Mouse (Mus musculus): ENCODE measurements at regions not wholly inside any gene's neighbourhood (a gene's known extent, or its start where the extent isn't known, plus 50 kb on each side); places are given as distances from the start of the nearest gene placed in this dataset.

- ATAC-seq (replicated peaks in 1 of 2; ENCODE audit: insufficient read depth in 1 of 2, low FRiP score in 2 of 2, low TSS enrichment in 1 of 2, low read depth in 1 of 2, poor library complexity in 2 of 2, severe bottlenecking in 2 of 2), result no peak
Observed at GRCm38 (mm10) chr4:34105251-34105650, 55.3 kb upstream of the Spaca1 start.

GRCm38 (mm10) chr4:34114323-34114722 is 64.3 kb upstream of the Spaca1 start:
- ATAC-seq (replicated peaks in 1 of 2; ENCODE audit: insufficient read depth in 1 of 2, low FRiP score in 2 of 2, low TSS enrichment in 1 of 2, low read depth in 1 of 2, poor library complexity in 2 of 2, severe bottlenecking in 2 of 2), result no peak

GRCm38 (mm10) chr4:34117086-34117485 is 67.1 kb upstream of the Spaca1 start:
- ATAC-seq (replicated peaks in 1 of 2; ENCODE audit: insufficient read depth in 1 of 2, low FRiP score in 2 of 2, low TSS enrichment in 1 of 2, low read depth in 1 of 2, poor library complexity in 2 of 2, severe bottlenecking in 2 of 2), result no peak

GRCm38 (mm10) chr4:34122959-34123520 is 73.0 kb upstream of the Spaca1 start:
- no peak for ATAC-seq (replicated peaks in 1 of 2; ENCODE audit: insufficient read depth in 1 of 2, low FRiP score in 2 of 2, low TSS enrichment in 1 of 2, low read depth in 1 of 2, poor library complexity in 2 of 2, severe bottlenecking in 2 of 2)

GRCm38 (mm10) chr4:34128224-34128623 is 78.2 kb upstream of the Spaca1 start:
- no peak for ATAC-seq (replicated peaks in 1 of 2; ENCODE audit: insufficient read depth in 1 of 2, low FRiP score in 2 of 2, low TSS enrichment in 1 of 2, low read depth in 1 of 2, poor library complexity in 2 of 2, severe bottlenecking in 2 of 2)

GRCm38 (mm10) chr4:34146133-34146867 is 96.3 kb upstream of the Spaca1 start:
- no peak for ATAC-seq (replicated peaks in 1 of 2; ENCODE audit: insufficient read depth in 1 of 2, low FRiP score in 2 of 2, low TSS enrichment in 1 of 2, low read depth in 1 of 2, poor library complexity in 2 of 2, severe bottlenecking in 2 of 2)

- no peak for ATAC-seq (replicated peaks in 1 of 2; ENCODE audit: insufficient read depth in 1 of 2, low FRiP score in 2 of 2, low TSS enrichment in 1 of 2, low read depth in 1 of 2, poor library complexity in 2 of 2, severe bottlenecking in 2 of 2)
Observed at GRCm38 (mm10) chr4:34148956-34149739, 99.2 kb upstream of the Spaca1 start.

- no peak for ATAC-seq (replicated peaks in 1 of 2; ENCODE audit: insufficient read depth in 1 of 2, low FRiP score in 2 of 2, low TSS enrichment in 1 of 2, low read depth in 1 of 2, poor library complexity in 2 of 2, severe bottlenecking in 2 of 2)
Observed at GRCm38 (mm10) chr4:34151605-34152347, 101.8 kb upstream of the Spaca1 start.

- ATAC-seq (replicated peaks in 1 of 2; ENCODE audit: insufficient read depth in 1 of 2, low FRiP score in 2 of 2, low TSS enrichment in 1 of 2, low read depth in 1 of 2, poor library complexity in 2 of 2, severe bottlenecking in 2 of 2), result no peak
Observed at GRCm38 (mm10) chr4:34155501-34155900, 105.5 kb upstream of the Spaca1 start.

- no peak for ATAC-seq (replicated peaks in 1 of 2; ENCODE audit: insufficient read depth in 1 of 2, low FRiP score in 2 of 2, low TSS enrichment in 1 of 2, low read depth in 1 of 2, poor library complexity in 2 of 2, severe bottlenecking in 2 of 2)
Observed at GRCm38 (mm10) chr4:34157818-34158511, 108.0 kb upstream of the Spaca1 start.

- ATAC-seq (replicated peaks in 1 of 2; ENCODE audit: insufficient read depth in 1 of 2, low FRiP score in 2 of 2, low TSS enrichment in 1 of 2, low read depth in 1 of 2, poor library complexity in 2 of 2, severe bottlenecking in 2 of 2), result no peak
Observed at GRCm38 (mm10) chr4:34171265-34171862, 121.4 kb upstream of the Spaca1 start.

GRCm38 (mm10) chr4:34172000-34172399 is 122.0 kb upstream of the Spaca1 start:
- ATAC-seq (replicated peaks in 1 of 2; ENCODE audit: insufficient read depth in 1 of 2, low FRiP score in 2 of 2, low TSS enrichment in 1 of 2, low read depth in 1 of 2, poor library complexity in 2 of 2, severe bottlenecking in 2 of 2), result peak; percentile 83 to 89

- no peak for ATAC-seq (replicated peaks in 1 of 2; ENCODE audit: insufficient read depth in 1 of 2, low FRiP score in 2 of 2, low TSS enrichment in 1 of 2, low read depth in 1 of 2, poor library complexity in 2 of 2, severe bottlenecking in 2 of 2)
Observed at GRCm38 (mm10) chr4:34177421-34177820, 127.4 kb upstream of the Spaca1 start.

- no peak for ATAC-seq (replicated peaks in 1 of 2; ENCODE audit: insufficient read depth in 1 of 2, low FRiP score in 2 of 2, low TSS enrichment in 1 of 2, low read depth in 1 of 2, poor library complexity in 2 of 2, severe bottlenecking in 2 of 2)
Observed at GRCm38 (mm10) chr4:34186522-34186921, 136.5 kb upstream of the Spaca1 start.

- no peak for ATAC-seq (replicated peaks in 1 of 2; ENCODE audit: insufficient read depth in 1 of 2, low FRiP score in 2 of 2, low TSS enrichment in 1 of 2, low read depth in 1 of 2, poor library complexity in 2 of 2, severe bottlenecking in 2 of 2)
Observed at GRCm38 (mm10) chr4:34203193-34203848, 153.3 kb upstream of the Spaca1 start.

- no peak for ATAC-seq (replicated peaks in 1 of 2; ENCODE audit: insufficient read depth in 1 of 2, low FRiP score in 2 of 2, low TSS enrichment in 1 of 2, low read depth in 1 of 2, poor library complexity in 2 of 2, severe bottlenecking in 2 of 2)
Observed at GRCm38 (mm10) chr4:34209179-34209896, 159.3 kb upstream of the Spaca1 start.

All from hematopoietic stem cell, adult 5-6 weeks (primary cell).